Mouse (Mus musculus) left cerebral cortex, postnatal 14 days (tissue): ENCODE measurements around the gene Prmt9. TPM values are rescaled to one million over a fixed set of nuclear protein-coding genes. Genes with fewer than 3 reads are reported as not detected.

ENCODE experiments used
- DNase-seq, 2 experiments: peaks; one replicate each; pipeline ENCODE4 v3.0.0; 2021 to 2022; ENCODE audit warnings: low spot score in 2 of 2, mixed read lengths in 1 of 2
- intact Hi-C: fragments of 180-260 bp; cut with DNase I; formaldehyde crosslinking; loops from one replicate; pipeline ENCODE4 v1.15.1; 2025
- total RNA-seq, 2 experiments: library from RNA; stranded (reverse); gene quantifications; 2 replicates each; pipeline ENCODE4 v1.2.3; 2021

Gene Prmt9
- total RNA-seq, 2 experiments from 2014 or later = 21.9 to 22.0 TPM

DNA sequence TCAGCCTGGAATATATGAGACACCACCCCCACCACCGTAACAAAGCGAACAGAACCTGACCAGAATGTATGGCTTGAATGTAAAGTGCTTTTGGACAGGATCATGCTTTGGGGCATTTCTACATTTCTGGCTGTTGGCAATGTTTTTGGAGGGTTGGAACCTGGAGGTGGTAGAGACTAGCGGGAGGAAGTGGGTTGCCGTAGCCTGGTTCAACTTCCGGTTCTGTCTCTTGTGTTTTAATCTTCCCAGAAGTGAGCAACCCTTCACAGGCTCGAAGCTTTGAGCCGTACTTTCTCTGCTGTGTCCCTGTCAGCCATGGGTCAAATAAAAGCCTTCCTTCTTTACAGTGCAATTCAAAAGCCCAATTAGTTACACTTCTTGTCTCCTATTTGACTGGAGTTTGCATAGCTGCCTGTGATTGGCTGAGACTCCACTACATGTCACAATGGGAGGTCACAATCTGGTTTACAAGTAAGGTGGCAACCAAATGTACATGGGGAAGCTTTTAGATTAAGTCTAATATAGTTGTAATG lies 74.5 kb downstream of the Prmt9 start:
- intact Hi-C loops = no loop called here
- DNase-seq = no peak

- intact Hi-C loops = loop anchor here (1.0 to 5.0 kb wide), 2 partner anchors 374 to 422 kb away; no protein-coding TSS in a partner anchor
- peak; percentile 71 to 90 for DNase-seq
These were observed 80.8 kb downstream of the Prmt9 start for GRCm38 (mm10) chr8:77629858-77630537.

DNA sequence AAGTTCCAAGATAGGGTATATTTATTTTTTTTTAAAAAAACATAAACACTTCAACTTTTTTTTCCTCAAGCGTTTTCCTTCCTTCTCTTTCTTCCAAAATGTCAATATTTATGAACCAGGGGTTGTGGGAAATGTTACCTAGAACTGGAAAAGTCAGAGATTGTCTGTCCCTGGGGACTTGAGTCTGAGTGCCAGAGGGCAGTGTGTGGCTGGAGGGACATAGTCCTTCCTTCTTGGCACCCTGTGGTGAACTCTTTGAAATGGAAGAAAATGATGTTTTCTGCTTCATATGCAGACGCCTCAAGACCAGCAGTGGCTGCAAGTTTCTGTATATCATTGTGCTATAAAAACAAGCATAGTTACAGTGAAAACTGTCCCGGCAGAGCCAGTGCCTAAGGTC lies 81.5 kb downstream of the Prmt9 start:
- intact Hi-C loops = loop anchor here (1.0 to 5.0 kb wide), 2 partner anchors 374 to 422 kb away; no protein-coding TSS in a partner anchor
- no peak for DNase-seq

Other genes with a start within 250 kb of the Prmt9 start
- 10 to 100 TPM; 15.8 to 20.1 TPM for gene Arhgap10, start 31.4 kb upstream of the Prmt9 start, total RNA-seq
- gene Tmem184c, start 61.3 kb downstream of the Prmt9 start, total RNA-seq = 10 to 100 TPM; 62.9 to 63.0 TPM
- 1 to 10 TPM; 5.1 to 5.3 TPM for gene Ednra, start 175.1 kb downstream of the Prmt9 start, total RNA-seq